Mouse (Mus musculus) urinary bladder, postnatal 36 days (tissue): ENCODE measurements around the gene Oat.
A peak's percentile ranks its signal among the peaks of the same experiment; 100 is the strongest.

Experiments
- DNase-seq, 2 experiments: peaks; one replicate each; pipeline ENCODE4 v3.0.0; 2022; ENCODE audit warnings: low spot score in 2 of 2, mixed read lengths in 1 of 2

The Oat gene

GRCm38 (mm10) chr7:132576116-132576650 is at the start of gene Oat:
Oat (minus strand) TSS chr7:132576398.
- peak; percentile 87 to 95 for DNase-seq

GRCm38 (mm10) chr7:132624161-132624560 is 48.0 kb upstream of the Oat start:
- DNase-seq: no peak

GRCm38 (mm10) chr7:132619975-132620918 is 44.0 kb upstream of the Oat start:
- DNase-seq: no peak

GRCm38 (mm10) chr7:132619549-132619948 is 43.4 kb upstream of the Oat start:
- DNase-seq: no peak

- DNase-seq: no peak
These were observed 40.9 kb upstream of the Oat start for GRCm38 (mm10) chr7:132617021-132617564.

- no peak for DNase-seq
These were observed 40.2 kb upstream of the Oat start for GRCm38 (mm10) chr7:132616391-132616790.

GRCm38 (mm10) chr7:132615346-132615745 is 39.1 kb upstream of the Oat start:
- DNase-seq: no peak

GRCm38 (mm10) chr7:132611530-132611929 is 35.3 kb upstream of the Oat start:
- DNase-seq: no peak

- peak; percentile 70 to 85 for DNase-seq
These were observed 34.5 kb upstream of the Oat start, which contains the start of gene Lhpp for GRCm38 (mm10) chr7:132610468-132611318. Lhpp (plus strand) TSS chr7:132610638.

- no peak for DNase-seq
These were observed 32.3 kb upstream of the Oat start for GRCm38 (mm10) chr7:132608316-132609020.

- DNase-seq: no peak
These were observed 29.5 kb upstream of the Oat start for GRCm38 (mm10) chr7:132605689-132606088.

GRCm38 (mm10) chr7:132604720-132605119 is 28.5 kb upstream of the Oat start:
- no peak for DNase-seq

- DNase-seq: no peak
These were observed 24.7 kb upstream of the Oat start for GRCm38 (mm10) chr7:132600926-132601325.

GRCm38 (mm10) chr7:132600026-132600425 is 23.8 kb upstream of the Oat start:
- DNase-seq: no peak

- no peak for DNase-seq
These were observed 23.1 kb upstream of the Oat start, which contains the start of gene Nkx1-2 for GRCm38 (mm10) chr7:132599071-132599975. Nkx1-2 (minus strand) TSS chr7:132599637.

GRCm38 (mm10) chr7:132597251-132598041 is 21.2 kb upstream of the Oat start:
- DNase-seq: no peak

- no peak for DNase-seq
These were observed 20.5 kb upstream of the Oat start for GRCm38 (mm10) chr7:132596557-132597250.

GRCm38 (mm10) chr7:132595787-132596186 is 19.6 kb upstream of the Oat start:
- DNase-seq: no peak

- no peak for DNase-seq
These were observed 18.1 kb upstream of the Oat start for GRCm38 (mm10) chr7:132594325-132594724.
